Mouse (Mus musculus) ovary, postnatal 10 days (tissue): Measurements from ENCODE around the gene Exoc6.
"Not testable (repeated sequence)": the region's sequence is repeated elsewhere in the genome, so short reads cannot be mapped to it uniquely, and the experiment has no call there.

ENCODE experiments used
- DNase-seq: peaks from one replicate; pipeline ENCODE4 v3.0.0; 2022; ENCODE audit warnings: low spot score

Gene Exoc6

GRCm38 (mm10) chr19:37537717-37538116 lies 12.5 kb upstream of the Exoc6 start:
- DNase-seq: no peak

GRCm38 (mm10) chr19:37540201-37540600 lies 10.0 kb upstream of the Exoc6 start:
- DNase-seq: no peak

- DNase-seq: no peak
Observed at GRCm38 (mm10) chr19:37543537-37544326, 6.5 kb upstream of the Exoc6 start.

- no peak for DNase-seq
Observed at GRCm38 (mm10) chr19:37544476-37544875, 5.7 kb upstream of the Exoc6 start.

- DNase-seq: no peak
Observed at GRCm38 (mm10) chr19:37545231-37545630, 5.0 kb upstream of the Exoc6 start.

GRCm38 (mm10) chr19:37545725-37546124 lies 4.5 kb upstream of the Exoc6 start:
- no peak for DNase-seq

- DNase-seq: no peak
Observed at GRCm38 (mm10) chr19:37546776-37547175, 3.4 kb upstream of the Exoc6 start.

- no peak for DNase-seq
Observed at GRCm38 (mm10) chr19:37551040-37551566, 885 bp downstream of the Exoc6 start.

GRCm38 (mm10) chr19:37553376-37554265 lies 3.4 kb downstream of the Exoc6 start:
- DNase-seq: no peak

GRCm38 (mm10) chr19:37554266-37554650 lies 4.0 kb downstream of the Exoc6 start:
- DNase-seq: not testable (repeated sequence)

- DNase-seq: no peak
Observed at GRCm38 (mm10) chr19:37555863-37556566, 5.8 kb downstream of the Exoc6 start.

GRCm38 (mm10) chr19:37557898-37558297 lies 7.7 kb downstream of the Exoc6 start:
- DNase-seq: no peak

- DNase-seq: no peak
Observed at GRCm38 (mm10) chr19:37559286-37560079, 9.3 kb downstream of the Exoc6 start.

- no peak for DNase-seq
Observed at GRCm38 (mm10) chr19:37560080-37560427, 9.8 kb downstream of the Exoc6 start.

GRCm38 (mm10) chr19:37561106-37561892 lies 11.1 kb downstream of the Exoc6 start:
- no peak for DNase-seq

GRCm38 (mm10) chr19:37563763-37564162 lies 13.5 kb downstream of the Exoc6 start:
- no peak for DNase-seq

- DNase-seq: no peak
Observed at GRCm38 (mm10) chr19:37565806-37566205, 15.6 kb downstream of the Exoc6 start.

GRCm38 (mm10) chr19:37569186-37569754 lies 19.1 kb downstream of the Exoc6 start:
- no peak for DNase-seq

GRCm38 (mm10) chr19:37570966-37571718 lies 20.9 kb downstream of the Exoc6 start:
- no peak for DNase-seq

- no peak for DNase-seq
Observed at GRCm38 (mm10) chr19:37574802-37575201, 24.6 kb downstream of the Exoc6 start.
